Mouse (Mus musculus) midbrain, embryonic 11.5 days (tissue): ENCODE data around the gene Gm8298. TPM values are rescaled to one million over a fixed set of nuclear protein-coding genes. Genes with fewer than 3 reads are reported as not detected.
"Not testable (repeated sequence)": the region's sequence is repeated elsewhere in the genome, so short reads cannot be mapped to it uniquely, and the experiment has no call there.

ENCODE experiments used
- ATAC-seq: fragments of 200-750 bp; cut with Nextera tagmentation; 2 replicates; pipeline ENCODE4 v1.8.0; 2017; ENCODE audit warnings: moderate TSS enrichment, moderate library complexity; ENCODE audit not compliant: low FRiP score
- DNase-seq: peaks from one replicate; pipeline ENCODE4 v3.0.0; 2015; ENCODE audit warnings: low spot score; ENCODE audit errors: missing footprints
- H3K27ac ChIP-seq: fragments of 300-500 bp; sonication (generic); 2 replicates; pipeline ENCODE4 v1.5.1; 2014; ENCODE audit warnings: low read depth, low read length
- H3K27me3 ChIP-seq: fragments of 300-500 bp; sonication (generic); 2 replicates; pipeline ENCODE4 v1.6.1; 2014; ENCODE audit warnings: mild to moderate bottlenecking, low read length, moderate library complexity, mixed read lengths; ENCODE audit not compliant: control insufficient read depth, insufficient read depth
- H3K36me3 ChIP-seq: fragments of 300-500 bp; sonication (generic); 2 replicates; pipeline ENCODE4 v1.6.1; 2014; ENCODE audit warnings: mild to moderate bottlenecking, low read length, moderate library complexity, mixed read lengths; ENCODE audit not compliant: control insufficient read depth, insufficient read depth
- H3K4me1 ChIP-seq: fragments of 300-500 bp; sonication (generic); 2 replicates; pipeline ENCODE4 v1.6.1; 2014; ENCODE audit warnings: low read length; ENCODE audit not compliant: control insufficient read depth, insufficient read depth
- H3K4me2 ChIP-seq: fragments of 300-500 bp; sonication (generic); 2 replicates; pipeline ENCODE4 v1.6.1; 2014; ENCODE audit warnings: mild to moderate bottlenecking, moderate library complexity
- H3K4me3 ChIP-seq: fragments of 300-500 bp; sonication (generic); 2 replicates; pipeline ENCODE4 v1.5.1; 2014; ENCODE audit warnings: low read depth, low read length
- H3K9ac ChIP-seq: fragments of 300-500 bp; sonication (generic); 2 replicates; pipeline ENCODE4 v1.6.1; 2014; ENCODE audit warnings: low read length
- H3K9me3 ChIP-seq: fragments of 300-500 bp; sonication (generic); 2 replicates; pipeline ENCODE4 v1.6.1; 2016; ENCODE audit warnings: low read length; ENCODE audit not compliant: control insufficient read depth
- WGBS: fragments of 180-500 bp; shearing (Covaris S2); extraction: QIAGEN DNeasy Blood & Tissue Kit; methylation state at CpG from one replicate; pipeline ENCODE4 v1.1.7; 2014; 5-methylcytosine and 5-hydroxymethylcytosine counted together
- polyA plus RNA-seq: library from polyadenylated mRNA; unstranded; fragments of >200 nt; fragmentation: Nextera tagmentation; extraction: Ambion mirVana; gene quantifications from 2 replicates; pipeline ENCODE4 v1.2.1, GENCODE M21; 2014

Gm8298 gene
- polyA plus RNA-seq, result not detected in 2 replicates

- no peak within 1 kb of the TSS for H3K9ac ChIP-seq
- no peaks in the 10 kb centered on the region for H3K36me3 ChIP-seq
- no peak within 1 kb of the TSS for H3K4me2 ChIP-seq
- no peak for ATAC-seq
- no peaks in the 10 kb centered on the region for H3K9me3 ChIP-seq
- WGBS, result 95% methylated on average over 2 of the region's 2 CpGs
- no peak within 1 kb of the TSS for H3K27ac ChIP-seq
- no peak for DNase-seq
- H3K27me3 ChIP-seq, result no peaks in the 10 kb centered on the region
- no peaks in the 10 kb centered on the region for H3K4me1 ChIP-seq
- no peak within 1 kb of the TSS for H3K4me3 ChIP-seq
Measured at GRCm38 (mm10) chr3:59860751-59861150, at the start of gene Gm8298. Gene Gm8298, plus strand, starts transcription at chr3:59861051.

GRCm38 (mm10) chr3:59813169-59813568, 47.7 kb upstream of the Gm8298 start:
- DNase-seq (peak; percentile 57), ATAC-seq (no peak)
- Histone ChIP-seq H3K27me3 (no peaks in the 10 kb centered on the region), H3K27ac (no peak overlapping the region), H3K36me3 (no peaks in the 10 kb centered on the region), H3K9me3 (no peaks in the 10 kb centered on the region), H3K4me3 (no peak overlapping the region), H3K4me2 (no peak overlapping the region), H3K4me1 (no peaks in the 10 kb centered on the region), H3K9ac (no peak overlapping the region)

- 27% methylated on average over 2 of the region's 2 CpGs for WGBS
- no peaks in the 10 kb centered on the region for H3K27me3 ChIP-seq
- H3K4me3 ChIP-seq, result no peak overlapping the region
- no peak overlapping the region for H3K27ac ChIP-seq
- no peaks in the 10 kb centered on the region for H3K4me1 ChIP-seq
- DNase-seq (peak; percentile 90), ATAC-seq (peak; percentile 72; the same call in 1 of the 2 replicates)
- no peaks in the 10 kb centered on the region for H3K9me3 ChIP-seq
- no peak overlapping the region for H3K4me2 ChIP-seq
- no peak overlapping the region for H3K9ac ChIP-seq
- H3K36me3 ChIP-seq, result no peaks in the 10 kb centered on the region
Measured at GRCm38 (mm10) chr3:59870765-59871164, 9.9 kb downstream of the Gm8298 start.

- H3K4me3 ChIP-seq, H3K27ac ChIP-seq, H3K36me3 ChIP-seq, H3K9me3 ChIP-seq, H3K4me2 ChIP-seq, H3K4me1 ChIP-seq, DNase-seq, ATAC-seq, H3K9ac ChIP-seq, H3K27me3 ChIP-seq: not testable (repeated sequence)
- 26% methylated on average over 1 of the region's 1 CpGs for WGBS
Measured at GRCm38 (mm10) chr3:59877601-59878000, 16.8 kb downstream of the Gm8298 start.

- H3K4me2 ChIP-seq, H3K4me3 ChIP-seq, H3K27me3 ChIP-seq, ATAC-seq, H3K9ac ChIP-seq, DNase-seq, H3K9me3 ChIP-seq, H3K36me3 ChIP-seq, H3K4me1 ChIP-seq, H3K27ac ChIP-seq: not testable (repeated sequence)
- WGBS, result 78% methylated on average over 7 of the region's 7 CpGs
Measured at GRCm38 (mm10) chr3:59879801-59880554, 19.1 kb downstream of the Gm8298 start.

GRCm38 (mm10) chr3:59893276-59893675, 32.4 kb downstream of the Gm8298 start:
- WGBS, result 92% methylated on average over 2 of the region's 2 CpGs
- no peak overlapping the region for H3K9ac ChIP-seq
- no peak for ATAC-seq
- no peaks in the 10 kb centered on the region for H3K36me3 ChIP-seq
- H3K4me2 ChIP-seq, result no peak overlapping the region
- H3K27me3 ChIP-seq, result no peaks in the 10 kb centered on the region
- H3K4me1 ChIP-seq, result no peaks in the 10 kb centered on the region
- H3K27ac ChIP-seq, result no peak overlapping the region
- no peak for DNase-seq
- H3K9me3 ChIP-seq, result no peaks in the 10 kb centered on the region
- H3K4me3 ChIP-seq, result no peak overlapping the region

GRCm38 (mm10) chr3:59924914-59925313, 64.1 kb downstream of the Gm8298 start, which contains the start of gene C130079G13Rik:
Gene C130079G13Rik, plus strand, starts transcription at chr3:59925214.
- no peaks in the 10 kb centered on the region for H3K27me3 ChIP-seq
- ATAC-seq (no peak), DNase-seq (no peak)
- H3K27ac ChIP-seq, result no peak within 1 kb of the TSS
- no peak within 1 kb of the TSS for H3K9ac ChIP-seq
- WGBS, result 90% methylated on average over 2 of the region's 2 CpGs
- no peaks in the 10 kb centered on the region for H3K36me3 ChIP-seq
- H3K4me2 ChIP-seq, result no peak within 1 kb of the TSS
- no peaks in the 10 kb centered on the region for H3K9me3 ChIP-seq
- H3K4me1 ChIP-seq, result no peaks in the 10 kb centered on the region
- no peak within 1 kb of the TSS for H3K4me3 ChIP-seq

Other genes starting within 250 kb of the Gm8298 start
- not detected in 2 replicates for gene Gm5538, start 131.3 kb upstream of the Gm8298 start, polyA plus RNA-seq
- gene C130079G13Rik, start 64.2 kb downstream of the Gm8298 start, polyA plus RNA-seq, result not detected in 2 replicates
- not detected in 2 replicates for gene Aadacl2, start 145.7 kb downstream of the Gm8298 start, polyA plus RNA-seq
- gene Aadac, start 164.7 kb downstream of the Gm8298 start, polyA plus RNA-seq, result not detected in 2 replicates
- 0.14 and 0.18 TPM in 2 replicates for gene Sucnr1, start 220.8 kb downstream of the Gm8298 start, polyA plus RNA-seq